In genomic region chr4:74587125-74587524, GRCm38 (mm10) we compare ENCODE assay signal across 13 mouse cellular contexts.
"Had no signal": no experiment of that assay in that cellular context is flagged by ENCODE, and none has a peak within 500 bp of the region (broad histone marks: within the 10 kb centered on the region; RNA-seq: fewer than 3 reads in every experiment).

No protein-coding gene starts in this region.

- DNase-seq: kidney, adult 18-20 months; kidney, adult 9 months; kidney, postnatal 14 days; kidney, postnatal 4 days; layer of hippocampus, adult 9-11 months; layer of hippocampus, postnatal 36 days; liver, embryonic 13.5 days; lung, adult 2 months; lung, postnatal 14 days; lung, postnatal 4 days; right cerebral cortex, postnatal 4 days; thymus, adult 18-20 months; thymus, postnatal 36 days had no signal
